Mouse (Mus musculus) gastrocnemius, adult 18-20 months (tissue): Measurements from ENCODE around the gene Pip5k1c. TPM values are rescaled to one million over a fixed set of nuclear protein-coding genes. Genes with fewer than 3 reads are reported as not detected.

Experiments
- DNase-seq: peaks from one replicate; pipeline ENCODE4 v3.0.0; 2021; ENCODE audit warnings: low spot score
- microRNA-seq: library from miRNA; unstranded; fragments of <30 nt; microRNA quantifications from one replicate; pipeline ENCODE4 v1.2.0, GENCODE M21; 2021
- total RNA-seq, 2 experiments: library from RNA; stranded (reverse); gene quantifications; 2 replicates each; pipeline ENCODE4 v1.2.3; 2021

Gene Pip5k1c
- total RNA-seq, 2 experiments from 2014 or later: 19.7 to 20.4 TPM

DNA sequence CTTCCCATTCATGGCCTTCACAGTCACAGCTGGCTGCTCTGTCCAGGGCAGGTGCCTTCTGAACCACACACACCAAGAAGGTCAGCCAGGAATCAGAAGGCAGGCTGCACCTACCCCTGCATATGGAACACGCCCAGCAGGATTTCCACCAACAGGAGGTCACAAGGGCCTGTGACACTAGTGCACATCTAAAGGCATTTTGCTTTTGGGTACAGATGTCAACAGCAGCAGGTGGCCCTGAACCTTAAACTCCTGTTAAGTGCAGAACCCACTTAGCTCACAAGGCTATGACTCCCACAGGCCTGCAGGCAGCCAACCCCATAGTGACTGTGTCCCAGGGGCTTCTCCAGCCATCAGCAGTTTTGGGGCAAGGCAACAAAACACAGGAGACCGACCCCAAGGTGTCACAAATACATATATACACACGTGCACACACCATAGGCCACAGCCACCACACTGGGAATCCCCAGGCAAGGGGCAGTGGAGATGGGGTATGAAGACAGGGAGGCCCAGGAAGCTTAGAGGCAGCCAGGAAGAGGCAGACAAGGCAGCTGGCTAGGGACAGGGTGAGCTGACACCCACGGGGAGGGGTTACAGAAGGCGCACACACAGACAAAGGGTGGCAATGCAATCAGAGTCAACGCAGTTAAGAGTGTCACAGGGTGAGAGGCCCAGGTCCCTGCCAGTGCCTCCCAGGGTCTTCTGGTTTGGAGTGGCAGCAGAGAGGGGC, 73.9 kb downstream of the Pip5k1c start:
- DNase-seq: no peak

- DNase-seq: no peak
These were observed 74.4 kb downstream of the Pip5k1c start for GRCm38 (mm10) chr10:81367207-81367495.

Small RNAs within 50 kb of the gene (microRNA-seq; reads per million reads assigned to microRNA genes)
- gene Mir3057: 34.1 reads per million, percentile 45 among the genes with 10 or more reads in this experiment

Other genes with a start within 250 kb of the Pip5k1c start
- 100 to 1,000 TPM; 101 to 103 TPM for gene Sgta, start 232.8 kb upstream of the Pip5k1c start, total RNA-seq
- gene Thop1, start 222.9 kb upstream of the Pip5k1c start, total RNA-seq: 10 to 100 TPM; 21.1 to 26.0 TPM
- gene Creb3l3, start 194.1 kb upstream of the Pip5k1c start, total RNA-seq: under 1 TPM in 1 of 2 experiments, not detected in 1; 0.09 TPM
- gene Map2k2, start 187.0 kb upstream of the Pip5k1c start, total RNA-seq: 100 to 1,000 TPM; 173 to 189 TPM
- gene Zbtb7a, start 157.7 kb upstream of the Pip5k1c start, total RNA-seq: 10 to 100 TPM; 22.1 to 24.5 TPM
- 10 to 100 TPM; 15.3 to 17.1 TPM for gene Pias4, start 125.0 kb upstream of the Pip5k1c start, total RNA-seq
- 1,000 to 10,000 TPM; 1,320 to 1,335 TPM for gene Eef2, start 116.3 kb upstream of the Pip5k1c start, total RNA-seq
- 10 to 100 TPM; 25.5 to 28.4 TPM for gene Dapk3, start 110.0 kb upstream of the Pip5k1c start, total RNA-seq
- not detected for gene 4930442H23Rik, start 109.1 kb upstream of the Pip5k1c start, total RNA-seq
- 100 to 1,000 TPM in 1 of 2 experiments, 10 to 100 TPM in 1; 59.9 to 118 TPM for gene Nmrk2, start 90.9 kb upstream of the Pip5k1c start, total RNA-seq
- not detected for gene Atcay, start 62.1 kb upstream of the Pip5k1c start, total RNA-seq
- 1 to 10 TPM; 1.9 to 2.7 TPM for gene Zfr2, start 59.8 kb upstream of the Pip5k1c start, total RNA-seq
- not detected for gene Matk, start 40.0 kb upstream of the Pip5k1c start, total RNA-seq
- gene Mrpl54, start 26.0 kb upstream of the Pip5k1c start, total RNA-seq: 100 to 1,000 TPM; 106 to 116 TPM
- gene Apba3, start 26.0 kb upstream of the Pip5k1c start, total RNA-seq: 100 to 1,000 TPM; 102 to 105 TPM
- gene Tjp3, start 1.4 kb upstream of the Pip5k1c start, total RNA-seq: not detected
- 10 to 100 TPM; 10.1 to 10.9 TPM for gene Cactin, start 28.1 kb downstream of the Pip5k1c start, total RNA-seq
- under 1 TPM; 0.16 to 0.55 TPM for gene Tbxa2r, start 35.8 kb downstream of the Pip5k1c start, total RNA-seq
- 1 to 10 TPM in 1 of 2 experiments, under 1 TPM in 1; 0.39 to 1.4 TPM for gene Gipc3, start 50.3 kb downstream of the Pip5k1c start, total RNA-seq
- gene Hmg20b, start 57.5 kb downstream of the Pip5k1c start, total RNA-seq: 10 to 100 TPM; 14.7 to 19.6 TPM
- 1 to 10 TPM; 2.3 to 2.8 TPM for gene Mfsd12, start 64.5 kb downstream of the Pip5k1c start, total RNA-seq
- under 1 TPM; 0.23 to 0.66 TPM for gene 4930404N11Rik, start 72.9 kb downstream of the Pip5k1c start, total RNA-seq
- gene Fzr1, start 85.6 kb downstream of the Pip5k1c start, total RNA-seq: 10 to 100 TPM; 15.3 to 15.4 TPM
- 10 to 100 TPM; 41.1 to 44.1 TPM for gene Dohh, start 91.5 kb downstream of the Pip5k1c start, total RNA-seq
- under 1 TPM; 0.57 to 0.97 TPM for gene Gm48551, start 91.5 kb downstream of the Pip5k1c start, total RNA-seq
- gene Gm48552, start 96.0 kb downstream of the Pip5k1c start, total RNA-seq: under 1 TPM in 1 of 2 experiments, not detected in 1; 0.34 TPM
- not detected for gene Smim24, start 100.1 kb downstream of the Pip5k1c start, total RNA-seq
- gene Nfic, start 162.7 kb downstream of the Pip5k1c start, total RNA-seq: 100 to 1,000 TPM; 232 to 244 TPM
- gene Celf5, start 189.7 kb downstream of the Pip5k1c start, total RNA-seq: under 1 TPM; 0.05 to 0.07 TPM
- 10 to 100 TPM; 41.0 to 45.8 TPM for gene Ncln, start 203.4 kb downstream of the Pip5k1c start, total RNA-seq
- under 1 TPM; 0.71 to 0.78 TPM for gene S1pr4, start 207.2 kb downstream of the Pip5k1c start, total RNA-seq
- under 1 TPM; 0.53 to 0.57 TPM for gene Gna15, start 231.3 kb downstream of the Pip5k1c start, total RNA-seq